Mouse (Mus musculus) heart, embryonic 12.5 days (tissue): ENCODE measurements around the gene Lix1l. TPM values are rescaled to one million over a fixed set of nuclear protein-coding genes. Genes with fewer than 3 reads are reported as not detected.

Experiments
- ATAC-seq: fragments of 200-750 bp; cut with Nextera tagmentation; 2 replicates; pipeline ENCODE4 v1.8.0; 2017; ENCODE audit warnings: moderate TSS enrichment, moderate library complexity; ENCODE audit not compliant: insufficient number of reproducible peaks, low FRiP score
- H3K27ac ChIP-seq: fragments of 300-500 bp; sonication (generic); 2 replicates; pipeline ENCODE4 v1.5.1; 2016; ENCODE audit warnings: mild to moderate bottlenecking, moderate library complexity; ENCODE audit not compliant: poor library complexity, severe bottlenecking
- H3K27me3 ChIP-seq: fragments of 300-500 bp; sonication (generic); replicated peaks from 2 replicates; pipeline ENCODE4 v1.6.1; 2016; ENCODE audit warnings: mild to moderate bottlenecking, moderate library complexity
- H3K36me3 ChIP-seq: fragments of 300-500 bp; sonication (generic); 2 replicates; pipeline ENCODE4 v1.6.1; 2016; ENCODE audit warnings: mild to moderate bottlenecking, moderate library complexity
- H3K4me1 ChIP-seq: fragments of 300-500 bp; sonication (generic); replicated peaks from 2 replicates; pipeline ENCODE4 v1.6.1; 2016; ENCODE audit warnings: mild to moderate bottlenecking
- H3K4me2 ChIP-seq: fragments of 300-500 bp; sonication (generic); 2 replicates; pipeline ENCODE4 v1.6.1; 2016; ENCODE audit warnings: mild to moderate bottlenecking, moderate library complexity
- H3K4me3 ChIP-seq: fragments of 300-500 bp; sonication (generic); 2 replicates; pipeline ENCODE4 v1.5.1; 2016; ENCODE audit warnings: mild to moderate bottlenecking
- H3K9ac ChIP-seq: fragments of 300-500 bp; sonication (generic); 2 replicates; pipeline ENCODE4 v1.6.1; 2016; ENCODE audit warnings: mild to moderate bottlenecking, moderate library complexity
- H3K9me3 ChIP-seq: fragments of 300-500 bp; sonication (generic); replicated peaks from 2 replicates; pipeline ENCODE4 v1.6.1; 2016; ENCODE audit warnings: mild to moderate bottlenecking, moderate library complexity
- WGBS: fragments of 180-500 bp; shearing (Covaris S2); methylation state at CpG from one replicate; pipeline ENCODE4 v1.1.7; 2016; 5-methylcytosine and 5-hydroxymethylcytosine counted together
- polyA plus RNA-seq: library from polyadenylated mRNA; unstranded; fragments of >200 nt; fragmentation: Nextera tagmentation; extraction: Ambion mirVana; gene quantifications from 2 replicates; pipeline ENCODE4 v1.2.1, GENCODE M21; 2016

The Lix1l gene
- polyA plus RNA-seq, 1 experiment from 2014 or later = 5.1 TPM

GRCm38 (mm10) chr3:96558668-96559196 lies 42.2 kb upstream of the Lix1l start:
- H3K9me3 ChIP-seq = no peaks in the 10 kb centered on the region
- peak overlapping the region; percentile 92 for H3K4me2 ChIP-seq
- peaks cover 31% of the 10 kb centered on the region for H3K36me3 ChIP-seq
- no peak for ATAC-seq
- 19% methylated on average over 10 of the region's 10 CpGs for WGBS
- peak overlapping the region; percentile 97 for H3K27ac ChIP-seq
- peak overlapping the region; percentile 78 for H3K4me3 ChIP-seq
- peaks cover 47% of the 10 kb centered on the region for H3K4me1 ChIP-seq
- no peaks in the 10 kb centered on the region for H3K27me3 ChIP-seq
- peak overlapping the region; percentile 93 for H3K9ac ChIP-seq

GRCm38 (mm10) chr3:96559398-96559910 lies 41.5 kb upstream of the Lix1l start:
- peak overlapping the region; percentile 93 for H3K9ac ChIP-seq
- H3K27me3 ChIP-seq = no peaks in the 10 kb centered on the region
- H3K27ac ChIP-seq = peak overlapping the region; percentile 97
- peak overlapping the region; percentile 92 for H3K4me2 ChIP-seq
- H3K9me3 ChIP-seq = no peaks in the 10 kb centered on the region
- H3K4me3 ChIP-seq = peak overlapping the region; percentile 78
- H3K36me3 ChIP-seq = peaks cover 31% of the 10 kb centered on the region
- WGBS = 28% methylated on average over 12 of the region's 12 CpGs
- no peak for ATAC-seq
- H3K4me1 ChIP-seq = peaks cover 54% of the 10 kb centered on the region

GRCm38 (mm10) chr3:96559911-96560850 lies 40.8 kb upstream of the Lix1l start:
- H3K27ac ChIP-seq = peak overlapping the region; percentile 97
- peak overlapping the region; percentile 78 for H3K4me3 ChIP-seq
- no peaks in the 10 kb centered on the region for H3K9me3 ChIP-seq
- ATAC-seq = no peak
- peak overlapping the region; percentile 93 for H3K9ac ChIP-seq
- H3K4me1 ChIP-seq = peaks cover 52% of the 10 kb centered on the region
- H3K27me3 ChIP-seq = no peaks in the 10 kb centered on the region
- peak overlapping the region; percentile 92 for H3K4me2 ChIP-seq
- 59% methylated on average over 23 of the region's 23 CpGs for WGBS
- H3K36me3 ChIP-seq = peaks cover 31% of the 10 kb centered on the region

- H3K36me3 ChIP-seq = peaks cover 31% of the 10 kb centered on the region
- peaks cover 44% of the 10 kb centered on the region for H3K4me1 ChIP-seq
- ATAC-seq = no peak
- peak overlapping the region; percentile 78 for H3K4me3 ChIP-seq
- no peaks in the 10 kb centered on the region for H3K9me3 ChIP-seq
- H3K4me2 ChIP-seq = peak overlapping the region; percentile 92
- peak overlapping the region; percentile 93 for H3K9ac ChIP-seq
- H3K27ac ChIP-seq = peak overlapping the region; percentile 97
- no peaks in the 10 kb centered on the region for H3K27me3 ChIP-seq
- 79% methylated on average over 9 of the region's 9 CpGs for WGBS
Observed at GRCm38 (mm10) chr3:96560881-96561668, 39.9 kb upstream of the Lix1l start.

GRCm38 (mm10) chr3:96561946-96562681 lies 38.8 kb upstream of the Lix1l start:
- Histone ChIP-seq H3K4me1 (peaks cover 39% of the 10 kb centered on the region), H3K9me3 (no peaks in the 10 kb centered on the region), H3K36me3 (peaks cover 31% of the 10 kb centered on the region), H3K9ac (peak overlapping the region; percentile 58; the same call in 1 of the 2 replicates), H3K4me3 (peak overlapping the region; percentile 27), H3K27me3 (no peaks in the 10 kb centered on the region), H3K4me2 (peak overlapping the region; percentile 92), H3K27ac (peak overlapping the region; percentile 97)
- ATAC-seq = no peak
- WGBS = 54% methylated on average over 10 of the region's 10 CpGs

- no peak for ATAC-seq
- no peaks in the 10 kb centered on the region for H3K27me3 ChIP-seq
Observed at GRCm38 (mm10) chr3:96563267-96563666, 37.7 kb upstream of the Lix1l start.

GRCm38 (mm10) chr3:96563911-96564632 lies 36.9 kb upstream of the Lix1l start:
- peak; percentile 60 for ATAC-seq
- Histone ChIP-seq H3K27ac (peak overlapping the region; percentile 82), H3K9me3 (no peaks in the 10 kb centered on the region), H3K36me3 (peaks cover 28% of the 10 kb centered on the region), H3K27me3 (no peaks in the 10 kb centered on the region), H3K4me1 (peaks cover 41% of the 10 kb centered on the region), H3K4me2 (peak overlapping the region; percentile 17; the same call in 1 of the 2 replicates), H3K4me3 (no peak overlapping the region), H3K9ac (no peak overlapping the region)
- 46% methylated on average over 10 of the region's 10 CpGs for WGBS

More at GRCm38 (mm10) chr3:96563267-96563666, 37.7 kb upstream of the Lix1l start:
- Histone ChIP-seq H3K27ac (no peak overlapping the region), H3K4me2 (no peak overlapping the region), H3K9ac (no peak overlapping the region), H3K36me3 (peaks cover 31% of the 10 kb centered on the region), H3K4me3 (no peak overlapping the region), H3K4me1 (peaks cover 39% of the 10 kb centered on the region), H3K9me3 (no peaks in the 10 kb centered on the region)
- WGBS = 90% methylated on average over 8 of the region's 8 CpGs

GRCm38 (mm10) chr3:96564633-96565032 lies 36.3 kb upstream of the Lix1l start:
- Histone ChIP-seq H3K36me3 (peaks cover 23% of the 10 kb centered on the region), H3K9ac (no peak overlapping the region), H3K4me1 (peaks cover 44% of the 10 kb centered on the region), H3K27me3 (no peaks in the 10 kb centered on the region), H3K9me3 (no peaks in the 10 kb centered on the region), H3K4me3 (no peak overlapping the region), H3K4me2 (peak overlapping the region; percentile 17; the same call in 1 of the 2 replicates), H3K27ac (peak overlapping the region; percentile 82)
- WGBS = 56% methylated on average over 7 of the region's 7 CpGs
- peak; percentile 62; the same call in 1 of the 2 replicates for ATAC-seq

- H3K9ac ChIP-seq = no peak overlapping the region
- WGBS = 93% methylated on average over 3 of the region's 3 CpGs
- H3K4me1 ChIP-seq = peaks cover 44% of the 10 kb centered on the region
Observed at GRCm38 (mm10) chr3:96565105-96565504, 35.8 kb upstream of the Lix1l start.

More at GRCm38 (mm10) chr3:96565105-96565504, 35.8 kb upstream of the Lix1l start:
- Histone ChIP-seq H3K9me3 (no peaks in the 10 kb centered on the region), H3K27ac (peak overlapping the region; percentile 82), H3K4me3 (no peak overlapping the region), H3K27me3 (no peaks in the 10 kb centered on the region), H3K36me3 (peaks cover 18% of the 10 kb centered on the region), H3K4me2 (no peak overlapping the region)
- ATAC-seq = no peak
